Mouse (Mus musculus) neutrophil, adult 5-6 weeks (primary cell): ENCODE measurements around the gene Dll3. TPM values are rescaled to one million over a fixed set of nuclear protein-coding genes. Genes with fewer than 3 reads are reported as not detected.
"Not testable (repeated sequence)": the region's sequence is repeated elsewhere in the genome, so short reads cannot be mapped to it uniquely, and the experiment has no call there.

Source experiments
- ATAC-seq: fragments of 151-379, 151-347 bp; 2 replicates; pipeline ENCODE4 v1.8.0; 2017; ENCODE audit warnings: mild to moderate bottlenecking, moderate TSS enrichment; ENCODE audit not compliant: insufficient number of reproducible peaks, poor library complexity, low FRiP score, severe bottlenecking; ENCODE audit errors: extremely low read depth
- total RNA-seq: library from RNA; stranded (forward); fragments of 200-1000 nt; gene quantifications from 2 replicates; pipeline ENCODE4 v1.2.3, GENCODE M21; 2017

The Dll3 gene
- total RNA-seq, 1 experiment from 2014 or later: 0.47 TPM

DNA sequence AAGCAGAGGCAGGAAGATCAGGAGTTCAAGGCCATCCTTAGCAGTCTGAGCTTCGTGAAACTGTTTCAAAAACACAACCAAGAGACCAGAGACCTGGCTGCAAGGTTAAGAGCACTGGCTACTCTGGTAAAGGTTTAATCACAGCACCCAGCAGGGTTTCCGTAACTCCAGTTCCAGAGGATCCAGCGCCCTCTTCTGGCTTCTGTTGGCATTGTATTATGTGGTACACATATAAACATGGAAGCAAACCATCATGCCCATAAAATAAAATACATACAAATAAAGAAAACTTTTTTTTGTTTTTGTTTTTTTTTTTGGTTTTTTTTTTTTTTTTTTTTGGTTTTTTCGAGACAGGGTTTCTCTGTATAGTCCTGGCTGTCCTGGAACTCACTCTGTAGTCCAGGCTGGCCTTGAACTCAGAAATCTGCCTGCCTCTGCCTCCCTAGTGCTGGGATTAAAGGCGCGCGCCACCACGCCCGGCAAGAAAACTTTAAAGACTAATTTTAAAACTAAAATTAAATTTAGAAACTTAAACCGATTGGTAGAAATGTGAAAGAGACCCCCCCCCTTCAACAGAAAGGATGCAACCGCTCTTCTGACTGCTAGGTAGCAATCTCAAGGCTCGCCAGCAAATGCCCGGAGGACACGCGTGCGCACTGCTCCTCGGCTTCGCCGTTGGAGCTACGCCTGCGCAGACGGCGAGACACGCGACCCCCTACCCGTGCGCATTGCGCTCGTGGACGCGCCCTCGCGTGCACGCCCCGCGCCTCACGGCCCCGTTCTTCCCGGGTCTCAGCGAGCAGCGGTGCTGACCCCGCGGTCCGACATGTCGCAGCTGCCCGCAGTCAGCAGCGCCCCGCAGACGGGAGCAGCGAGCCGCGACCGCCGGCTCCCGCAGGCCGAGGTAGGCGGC lies 34.7 kb downstream of the Dll3 start, which contains the start of gene Eid2:
Gene Eid2, plus strand, starts transcription at position 753 of the 913 bp plus-strand sequence.
- no peak for ATAC-seq

DNA sequence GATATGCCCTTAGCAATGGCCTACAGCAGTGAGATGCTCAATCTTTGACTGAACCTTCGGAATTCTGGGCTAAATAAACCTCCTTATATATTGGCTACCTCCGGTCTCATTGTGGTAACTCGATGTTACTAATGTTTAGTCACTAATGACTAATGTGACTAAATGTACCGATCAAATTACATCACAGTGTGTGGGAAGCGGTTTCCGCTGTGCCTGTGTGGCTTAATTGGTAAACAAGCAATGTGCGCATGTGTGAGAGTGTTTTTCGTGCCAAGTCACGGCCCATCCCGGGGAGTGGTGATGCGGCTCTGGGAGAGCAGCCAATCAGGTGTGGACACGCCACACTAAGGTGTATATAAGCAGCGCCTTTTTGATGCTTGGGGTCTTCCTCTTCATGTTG lies 36.6 kb downstream of the Dll3 start:
- ATAC-seq: no peak

DNA sequence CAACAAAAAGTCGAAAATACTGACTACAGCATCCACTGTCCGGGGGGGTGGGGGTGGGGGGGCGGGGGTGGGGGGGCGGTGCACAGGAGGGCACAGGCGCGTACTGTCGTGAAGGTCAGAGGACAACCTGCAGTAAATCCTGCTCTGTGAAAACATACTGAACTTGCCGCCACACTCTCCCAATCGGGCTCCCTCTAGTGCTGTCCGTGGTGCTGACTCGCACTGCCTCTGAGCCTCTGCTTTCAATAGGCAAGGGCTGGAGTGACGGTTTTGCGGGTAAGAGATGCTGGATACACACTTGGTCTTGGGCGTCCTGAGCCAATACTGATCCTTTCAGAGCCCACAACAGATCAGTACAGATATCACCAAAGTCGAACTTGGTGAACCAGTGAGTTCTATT lies 38.3 kb downstream of the Dll3 start:
- no peak for ATAC-seq

DNA sequence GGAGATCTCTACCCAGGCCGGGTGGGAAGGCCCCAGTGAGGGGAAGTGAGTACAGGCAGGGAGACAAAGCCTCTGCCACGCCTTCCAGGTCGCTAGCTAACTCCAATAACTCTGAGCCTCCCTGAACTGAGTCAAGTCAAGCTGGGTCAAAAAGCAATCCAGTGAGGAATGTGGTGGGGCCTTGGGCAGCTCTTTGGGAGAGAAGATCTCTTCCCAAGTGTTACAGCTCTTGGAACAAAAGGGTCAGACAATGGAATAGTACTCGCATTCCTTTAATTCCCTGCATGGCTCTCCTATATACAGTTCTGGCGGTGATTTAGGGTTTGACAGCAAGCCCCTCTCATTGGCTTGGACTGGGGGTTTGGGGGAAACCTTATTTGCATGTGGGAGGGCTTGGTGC lies 39.2 kb downstream of the Dll3 start:
- no peak for ATAC-seq

DNA sequence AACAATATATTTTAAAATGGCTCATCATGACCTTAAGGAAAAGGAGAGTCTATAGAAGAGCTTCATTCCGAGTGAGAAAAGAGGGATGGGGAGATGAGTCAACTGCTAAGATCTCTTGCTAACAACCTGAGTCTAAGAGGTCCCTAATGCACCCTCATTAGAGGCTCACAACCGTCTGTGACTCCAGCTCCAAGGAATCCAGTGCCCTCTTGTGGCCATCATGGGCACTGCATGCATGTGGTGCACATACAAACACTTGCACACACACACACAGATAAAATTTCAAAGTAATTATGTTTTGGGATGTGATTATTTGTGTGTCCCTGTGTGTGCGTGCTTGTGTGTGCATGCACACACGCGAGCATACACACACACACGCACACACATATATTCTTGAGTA lies 46.6 kb downstream of the Dll3 start:
- ATAC-seq: no peak

DNA sequence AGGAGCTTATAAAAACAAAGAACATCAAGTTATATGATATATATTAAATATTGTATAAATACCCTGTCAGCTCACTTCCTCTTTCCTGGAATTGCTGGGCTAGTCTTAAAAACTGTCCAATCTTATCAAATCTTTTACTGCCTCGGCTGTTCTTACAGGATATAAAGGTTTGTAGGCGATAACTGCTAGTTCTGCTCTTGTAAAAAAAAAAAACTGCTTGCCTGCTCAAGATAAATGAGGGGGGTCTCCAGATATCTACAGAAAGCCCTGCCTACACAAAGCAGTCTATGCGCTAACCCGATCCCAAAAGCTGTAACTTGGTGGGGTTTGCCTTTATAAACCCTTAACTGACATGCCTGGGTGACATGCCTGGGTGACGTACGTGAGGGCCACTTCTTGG lies 47.4 kb downstream of the Dll3 start:
- no peak for ATAC-seq

DNA sequence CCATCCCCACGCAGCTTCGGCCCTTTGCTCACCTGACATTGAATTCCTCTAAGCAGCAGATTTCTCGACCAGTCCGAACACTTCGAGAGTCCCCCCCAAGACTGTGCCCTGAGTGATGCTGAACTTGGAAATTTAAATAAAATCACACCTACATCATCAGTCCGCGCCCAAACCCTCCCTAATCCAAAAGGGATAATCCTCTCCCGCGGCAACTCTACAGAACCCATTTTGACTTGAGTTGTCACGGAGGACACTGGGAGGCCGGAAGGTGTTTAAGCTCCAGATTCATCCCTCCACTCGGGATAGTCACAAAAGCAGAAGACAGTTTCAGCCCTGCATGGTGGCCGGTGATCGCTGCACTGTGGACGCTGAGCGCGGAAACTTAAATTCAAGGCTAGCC lies 50.1 kb downstream of the Dll3 start:
- ATAC-seq: no peak

DNA sequence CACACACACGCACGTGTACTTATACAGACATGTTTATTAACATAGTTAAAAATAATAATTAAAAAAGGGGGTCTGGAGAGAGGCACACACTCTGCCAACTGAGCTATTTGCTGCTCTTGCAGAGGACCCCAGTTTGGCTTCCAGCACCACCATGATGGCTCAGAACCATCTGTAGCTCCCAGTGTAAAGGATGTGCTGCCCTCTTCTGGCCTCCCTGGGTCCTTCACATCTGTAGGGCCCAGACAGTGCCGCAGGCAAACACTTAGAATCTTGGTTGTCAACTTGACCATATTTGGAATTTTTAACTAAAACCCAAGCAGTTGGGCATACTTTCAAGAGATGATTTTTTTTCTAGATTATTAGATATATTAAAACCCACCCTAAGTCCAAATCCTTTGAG lies 53.1 kb downstream of the Dll3 start:
- ATAC-seq: no peak

DNA sequence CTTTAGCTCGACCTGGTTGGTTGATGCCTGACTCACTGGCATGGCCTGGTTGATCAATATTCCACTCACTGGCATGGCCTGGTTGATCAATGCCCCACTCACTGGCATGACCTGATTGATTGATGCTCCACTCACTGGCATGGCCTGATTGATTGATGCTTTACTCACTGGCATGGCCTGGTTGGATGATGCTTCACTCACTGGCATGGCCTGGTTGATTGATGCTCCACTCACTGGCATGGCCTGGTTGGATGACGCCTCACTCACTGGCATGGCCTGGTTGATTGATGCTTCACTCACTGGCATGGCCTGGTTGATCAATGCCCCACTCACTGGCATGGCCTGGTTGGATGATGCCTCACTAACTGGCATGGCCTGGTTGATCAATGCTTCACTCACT lies 58.1 kb downstream of the Dll3 start:
- not testable (repeated sequence) for ATAC-seq

Other genes starting within 250 kb of the Dll3 start
- gene Fcgbp, start 231.0 kb downstream of the Dll3 start, total RNA-seq: 0.23 and 0.74 TPM in 2 replicates
- not detected in 2 replicates for gene 9530053A07Rik, start 172.8 kb downstream of the Dll3 start, total RNA-seq
- gene Fbl, start 132.5 kb downstream of the Dll3 start, total RNA-seq: 49.8 and 55.4 TPM in 2 replicates
- 11.5 and 13.2 TPM in 2 replicates for gene Dyrk1b, start 122.8 kb downstream of the Dll3 start, total RNA-seq
- 1.2 TPM in 1 of 2 replicates, not detected in the other for gene Eid2, start 34.4 kb downstream of the Dll3 start, total RNA-seq
- 5.0 and 5.9 TPM in 2 replicates for gene Eid2b, start 24.5 kb downstream of the Dll3 start, total RNA-seq
- not detected in 2 replicates for gene Selenov, start 11.1 kb downstream of the Dll3 start, total RNA-seq
- gene Timm50, start 9.8 kb upstream of the Dll3 start, total RNA-seq: 8.5 and 10.0 TPM in 2 replicates
- gene Supt5, start 36.5 kb upstream of the Dll3 start, total RNA-seq: 118 and 126 TPM in 2 replicates
- 700 and 800 TPM in 2 replicates for gene Rps16, start 48.4 kb upstream of the Dll3 start, total RNA-seq
- 32.6 and 39.7 TPM in 2 replicates for gene Plekhg2, start 70.4 kb upstream of the Dll3 start, total RNA-seq
- gene Zfp36, start 78.0 kb upstream of the Dll3 start, total RNA-seq: 496 and 563 TPM in 2 replicates
- gene Med29, start 90.5 kb upstream of the Dll3 start, total RNA-seq: 9.1 and 9.8 TPM in 2 replicates
- 218 and 230 TPM in 2 replicates for gene Paf1, start 90.7 kb upstream of the Dll3 start, total RNA-seq
- gene Gmfg, start 135.2 kb upstream of the Dll3 start, total RNA-seq: 1,008 and 1,024 TPM in 2 replicates
- gene Lrfn1, start 149.7 kb upstream of the Dll3 start, total RNA-seq: 0.37 and 0.47 TPM in 2 replicates
- gene Ifnl2, start 208.2 kb upstream of the Dll3 start, total RNA-seq: not detected in 2 replicates
- gene Ifnl3, start 220.6 kb upstream of the Dll3 start, total RNA-seq: not detected in 2 replicates
- gene Sycn, start 238.6 kb upstream of the Dll3 start, total RNA-seq: not detected in 2 replicates
- 0.49 and 0.70 TPM in 2 replicates for gene Nccrp1, start 245.0 kb upstream of the Dll3 start, total RNA-seq